Mouse (Mus musculus) brain, adult 2 months (tissue): ENCODE results near the gene Git2.

Experiments
- DNase-seq: peaks from one replicate; pipeline ENCODE4 v3.0.0; 2011; ENCODE audit warnings: low read depth, low spot score

Git2 gene

DNA sequence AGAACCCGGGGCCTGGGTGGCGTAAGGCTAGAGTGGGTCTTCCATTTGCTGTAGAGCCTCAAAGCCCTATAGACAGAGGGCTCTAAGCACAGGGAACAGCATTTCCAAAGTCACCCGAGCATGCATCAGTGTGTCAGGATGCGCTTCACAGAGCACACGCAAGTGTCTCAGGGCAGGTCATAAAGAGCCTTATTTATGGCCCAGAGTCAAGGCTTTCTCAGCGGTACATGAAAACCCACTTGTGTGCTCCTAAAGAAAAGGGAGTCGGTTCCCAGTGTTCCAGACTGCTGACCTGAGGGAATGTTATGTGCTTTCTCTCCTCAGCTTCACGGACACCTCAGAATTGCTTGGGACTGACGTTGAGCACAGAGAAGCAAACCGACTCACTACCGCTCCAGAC, 54.5 kb downstream of the Git2 start:
- no peak for DNase-seq

GRCm38 (mm10) chr5:114719928-114720270, 55.4 kb downstream of the Git2 start:
- peak; percentile 71 for DNase-seq

- DNase-seq, result peak; percentile 89
Observed at GRCm38 (mm10) chr5:114719003-114719927, 56.1 kb downstream of the Git2 start.

DNA sequence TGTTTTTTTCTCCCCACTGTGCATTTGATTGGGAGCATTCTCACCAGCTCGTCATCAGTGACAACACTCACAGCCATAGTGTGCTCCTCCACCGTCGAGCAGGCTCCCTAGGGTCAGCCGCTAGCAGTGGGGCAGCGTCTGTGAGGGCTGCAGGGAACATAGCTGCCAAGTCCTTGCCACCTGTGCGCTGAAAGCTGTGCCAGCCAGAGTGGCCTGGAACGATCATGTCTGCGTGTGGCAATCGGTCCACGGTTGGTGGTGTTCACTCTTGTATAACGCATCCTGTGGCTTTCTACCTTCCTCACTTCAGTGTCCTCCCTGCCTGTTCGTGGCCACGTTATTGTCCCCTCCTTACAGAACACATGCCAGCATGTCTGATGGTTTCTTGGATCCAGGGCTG, 56.8 kb downstream of the Git2 start:
- peak; percentile 94 for DNase-seq

GRCm38 (mm10) chr5:114717937-114718336, 57.4 kb downstream of the Git2 start:
- DNase-seq, result no peak

DNA sequence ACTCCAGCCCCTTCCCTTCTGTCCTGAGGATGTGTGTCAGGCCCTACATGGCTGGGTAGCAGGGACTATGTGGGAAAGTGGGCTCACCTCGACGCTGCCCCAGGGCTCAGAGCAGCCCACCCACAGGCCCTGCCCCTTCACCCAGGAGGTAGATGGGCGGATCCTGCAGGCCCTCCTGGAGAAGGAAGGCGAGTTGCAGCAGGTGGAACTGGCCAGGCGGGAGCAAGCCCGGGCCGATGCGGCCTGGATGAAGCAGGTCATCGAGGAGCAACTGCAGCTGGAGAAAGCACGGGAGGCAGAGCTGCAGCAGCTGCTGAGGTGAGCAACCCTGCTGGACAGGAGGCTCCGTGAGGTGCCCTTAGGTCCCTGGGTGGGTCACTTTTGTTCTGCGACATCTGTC, 58.0 kb downstream of the Git2 start:
- no peak for DNase-seq

GRCm38 (mm10) chr5:114714551-114714950, 60.8 kb downstream of the Git2 start:
- no peak for DNase-seq

GRCm38 (mm10) chr5:114709357-114709756, 66.0 kb downstream of the Git2 start:
- no peak for DNase-seq

DNA sequence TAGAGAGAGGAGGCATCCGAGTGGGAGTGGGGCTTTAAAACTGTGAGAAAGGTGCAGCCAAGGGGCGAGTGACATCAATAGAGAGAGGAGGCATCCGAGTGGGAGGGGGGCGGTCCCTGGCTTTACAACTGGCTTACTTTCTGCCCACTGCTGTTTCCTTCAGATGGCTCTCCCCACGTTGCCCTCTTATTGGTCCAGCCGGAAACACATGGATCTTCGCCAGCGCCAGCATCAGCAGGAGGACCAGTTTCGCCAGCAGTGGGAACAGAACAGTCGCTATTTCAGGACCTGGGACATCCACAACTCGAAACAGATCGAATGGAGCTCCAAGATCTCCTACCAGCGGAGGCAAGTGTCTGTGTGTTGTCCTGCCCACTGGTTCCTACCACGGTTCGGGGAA, 66.8 kb downstream of the Git2 start:
- peak; percentile 58 for DNase-seq

DNA sequence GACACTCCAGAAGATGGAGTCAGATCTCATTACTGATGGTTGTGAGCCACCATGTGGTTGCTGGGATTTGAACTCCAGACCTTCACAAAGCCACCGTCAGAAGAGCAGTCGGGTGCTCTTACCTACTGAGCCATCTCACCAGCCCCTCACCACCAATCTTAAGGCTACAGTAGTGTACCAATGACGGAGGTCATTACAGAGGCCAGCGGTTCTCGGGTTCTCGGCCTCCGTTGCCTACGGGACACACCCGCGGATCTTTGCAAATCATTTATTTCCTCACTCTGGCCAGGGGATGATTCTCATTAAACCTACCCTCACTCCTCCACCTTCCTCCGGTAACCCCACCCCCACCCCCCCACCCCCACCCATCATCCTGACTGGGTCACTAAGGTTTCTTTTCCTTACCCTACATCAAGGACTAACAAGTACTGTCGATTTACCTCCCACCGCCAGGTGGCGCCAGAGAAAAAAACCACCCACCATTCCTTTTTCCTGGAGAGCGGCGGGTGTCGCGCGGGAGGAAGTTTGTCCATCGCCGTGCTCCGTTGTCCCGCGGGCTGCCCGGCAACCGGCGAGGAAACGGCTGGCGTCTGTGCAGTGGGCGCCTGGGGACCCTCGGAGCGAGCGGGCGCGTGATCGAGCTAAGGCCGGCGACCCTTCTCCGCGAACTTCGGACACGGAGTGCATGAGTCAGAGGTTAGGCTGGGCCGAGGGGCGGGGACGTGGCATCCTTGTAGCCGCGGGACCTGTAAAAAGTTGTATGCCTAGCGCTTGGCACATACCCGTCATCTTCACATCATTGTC, 67.8 kb downstream of the Git2 start, which contains the start of gene Tchp:
TSS of gene Tchp (plus strand) at position 496 of the 804 bp plus-strand sequence.
- DNase-seq, result peak; percentile 98

- DNase-seq, result peak; percentile 50
Observed at GRCm38 (mm10) chr5:114702403-114703392, 72.6 kb downstream of the Git2 start.

GRCm38 (mm10) chr5:114699015-114699414, 76.3 kb downstream of the Git2 start:
- peak; percentile 37 for DNase-seq

- peak; percentile 95 for DNase-seq
Observed at GRCm38 (mm10) chr5:114698044-114698746, 77.1 kb downstream of the Git2 start.

- no peak for DNase-seq
Observed at GRCm38 (mm10) chr5:114696939-114697338, 78.4 kb downstream of the Git2 start.

DNA sequence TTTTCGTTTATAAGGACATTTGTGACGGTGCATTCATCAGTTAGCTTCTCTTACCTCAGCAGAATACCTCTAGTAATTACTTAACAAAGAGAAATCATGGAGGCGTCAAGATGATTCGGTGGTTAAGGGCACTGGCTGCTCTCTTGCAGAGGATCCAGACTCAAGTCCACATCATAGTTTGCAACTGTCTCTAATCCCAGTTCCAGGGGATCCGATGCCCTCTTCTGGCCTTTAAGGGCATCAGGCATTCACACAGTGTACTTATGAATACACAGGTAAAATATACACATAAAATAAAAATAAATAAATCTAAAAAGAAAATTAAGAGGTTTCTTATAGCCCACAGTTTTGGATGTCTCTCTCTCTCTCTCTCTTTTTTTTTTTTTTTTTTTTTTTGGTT, 79.5 kb downstream of the Git2 start:
- DNase-seq, result no peak

GRCm38 (mm10) chr5:114690633-114691567, 84.4 kb downstream of the Git2 start, which contains the start of gene Gltp:
Gltp (minus strand) TSS chr5:114690984.
- DNase-seq, result peak; percentile 97

- peak; percentile 24 for DNase-seq
Observed at GRCm38 (mm10) chr5:114689700-114690366, 85.5 kb downstream of the Git2 start.

DNA sequence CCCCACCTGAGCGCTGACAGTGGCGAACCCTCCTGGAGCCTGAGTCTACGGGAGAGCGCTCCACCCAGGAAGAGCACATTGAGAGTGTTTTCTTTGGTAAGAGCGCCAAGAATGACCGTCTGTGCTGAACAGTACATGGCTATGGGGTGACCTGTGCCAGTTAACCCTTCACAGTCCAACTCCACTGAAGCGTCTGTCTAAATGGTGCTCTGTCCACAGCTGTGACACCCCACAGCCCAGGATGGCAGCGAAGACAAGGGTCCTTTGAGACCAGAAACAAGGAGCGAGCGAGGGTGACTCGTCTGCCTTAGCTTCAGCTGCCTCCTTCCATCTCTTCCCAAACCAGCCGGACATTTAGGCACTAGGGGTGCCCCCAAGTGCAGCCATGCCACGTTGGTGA, 86.6 kb downstream of the Git2 start:
- peak; percentile 79 for DNase-seq

DNA sequence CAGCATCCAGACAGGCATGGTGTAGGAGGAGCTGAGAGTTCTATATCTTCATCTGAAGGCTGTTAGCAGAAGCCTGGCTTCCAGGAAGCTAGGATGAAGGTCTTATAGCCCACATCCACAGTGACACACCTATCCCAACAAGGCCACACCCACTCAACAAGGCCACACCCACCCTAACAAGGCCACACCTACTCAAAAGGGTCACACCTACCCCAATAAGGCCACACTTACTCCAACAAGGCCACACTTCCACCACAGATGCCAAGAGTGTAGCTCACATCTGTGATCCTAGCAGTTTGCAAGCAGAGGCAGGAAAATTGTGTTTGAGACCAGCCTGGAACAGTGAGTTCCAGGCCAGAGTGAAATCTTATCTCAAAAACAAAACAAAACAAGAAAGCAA, 87.4 kb downstream of the Git2 start:
- DNase-seq, result no peak
